Comparison of ENCODE assay signal across 19 mouse cellular contexts in the genomic region with DNA sequence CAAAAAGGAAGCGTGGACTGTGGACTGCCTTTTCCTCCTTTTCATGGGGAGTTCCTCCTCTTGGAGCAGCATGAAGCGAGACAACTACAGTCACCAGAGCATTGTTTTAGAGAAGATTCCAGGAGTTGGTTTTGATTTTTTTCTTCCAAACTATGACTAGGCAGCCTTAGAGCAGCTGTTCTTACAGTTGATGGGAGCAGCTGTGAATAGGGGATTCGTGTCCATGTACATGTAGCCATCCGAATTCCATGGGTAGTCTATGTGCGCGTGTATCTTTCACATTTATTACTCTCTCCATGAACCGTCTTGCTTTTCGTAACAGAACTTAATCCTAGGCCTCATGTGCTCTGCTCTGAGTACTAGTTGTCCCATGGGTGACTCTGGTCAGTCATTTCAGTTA.
DNase-seq lines count a peak whose midpoint lies in the region; ATAC-seq and TF ChIP-seq lines count a peak whose summit lies in the region.
"Had no signal": no experiment of that assay in that cellular context is flagged by ENCODE, and none has a peak within 500 bp of the region (broad histone marks: within the 10 kb centered on the region; RNA-seq: fewer than 3 reads in every experiment).

No protein-coding gene starts in this region.

- no peak for TF ChIP-seq CTCF in gastrocnemius, adult 2 months (IDR thresholded peaks at IDR 0.05)

- peak overlapping the region; percentile 64 for H3K27ac ChIP-seq in gastrocnemius, adult 2 months
- H3K27ac ChIP-seq in hindbrain, embryonic 13.5 days: peak overlapping the region; percentile 8; the same call in 1 of the 2 replicates
- no peak overlapping the region for H3K27ac ChIP-seq in hindbrain, embryonic 11.5 days (ENCODE audit: low read depth, low read length)
- H3K27ac ChIP-seq in embryonic facial prominence, embryonic 10.5 days (replicated peaks): 0 out of 2 replicates have a peak overlapping the region, but pooled peaks have one; percentile 48
- H3K27ac ChIP-seq: hindbrain, embryonic 15.5 days; kidney, postnatal 0 days; neural tube, embryonic 15.5 days had no signal

- WGBS in hindbrain, embryonic 13.5 days: 89% methylated on average over 8 of the region's 8 CpGs
- WGBS in hindbrain, embryonic 11.5 days: 92% methylated on average over 8 of the region's 8 CpGs
- WGBS in embryonic facial prominence, embryonic 10.5 days: 90% methylated on average over 8 of the region's 8 CpGs

- peaks cover 26% of the 10 kb centered on the region for H3K79me2 ChIP-seq in myocyte (ENCODE audit: control insufficient read depth, insufficient read depth)

- no peaks in the 10 kb centered on the region for H3K27me3 ChIP-seq in hindbrain, embryonic 13.5 days
- no peaks in the 10 kb centered on the region for H3K27me3 ChIP-seq in hindbrain, embryonic 11.5 days (ENCODE audit: control insufficient read depth, insufficient read depth, low read length)
- H3K27me3 ChIP-seq in embryonic facial prominence, embryonic 10.5 days (replicated peaks; ENCODE audit: low read depth, poor library complexity, severe bottlenecking): no peaks in the 10 kb centered on the region
- no peaks in the 10 kb centered on the region for H3K27me3 ChIP-seq in myocyte (ENCODE audit: control insufficient read depth, insufficient read depth, insufficient read length)
- H3K27me3 ChIP-seq: CH12.LX; hindbrain, embryonic 15.5 days; megakaryocyte, embryonic 14.5 days; neural tube, embryonic 15.5 days had no signal

- H3ac ChIP-seq in myocyte (ENCODE audit: control insufficient read depth, insufficient read length): no peak overlapping the region

- no peaks in the 10 kb centered on the region for H3K36me3 ChIP-seq in hindbrain, embryonic 13.5 days
- H3K36me3 ChIP-seq in hindbrain, embryonic 11.5 days (ENCODE audit: control insufficient read depth, insufficient read depth, low read length): no peaks in the 10 kb centered on the region
- H3K36me3 ChIP-seq in embryonic facial prominence, embryonic 10.5 days (replicated peaks): no peaks in the 10 kb centered on the region
- no peaks in the 10 kb centered on the region for H3K36me3 ChIP-seq in myocyte (ENCODE audit: control insufficient read depth, insufficient read depth)
- H3K36me3 ChIP-seq: hindbrain, embryonic 15.5 days; neural tube, embryonic 15.5 days had no signal

- no peak overlapping the region for H3K9ac ChIP-seq in hindbrain, embryonic 13.5 days
- H3K9ac ChIP-seq in hindbrain, embryonic 11.5 days (ENCODE audit: low read depth, low read length): no peak overlapping the region
- H3K9ac ChIP-seq: forebrain, postnatal 0 days; hindbrain, embryonic 15.5 days; liver, postnatal 0 days; neural tube, embryonic 15.5 days had no signal

- no peak overlapping the region for H3K4me2 ChIP-seq in hindbrain, embryonic 13.5 days
- H3K4me2 ChIP-seq in hindbrain, embryonic 11.5 days (replicated peaks; ENCODE audit: low read depth, low read length): no peak overlapping the region
- H3K4me2 ChIP-seq in myocyte (ENCODE audit: low read depth): peak overlapping the region; percentile 28
- H3K4me2 ChIP-seq: hindbrain, embryonic 15.5 days; neural tube, embryonic 15.5 days had no signal

- DNase-seq in gastrocnemius, adult 2 months: no peak
- DNase-seq in gastrocnemius, postnatal 25 days: no peak
- DNase-seq in hindbrain, embryonic 11.5 days (ENCODE audit: low spot score): no peak
- no peak for DNase-seq in embryonic facial prominence, embryonic 10.5 days (ENCODE audit: low spot score)
- DNase-seq in yolk sac, embryonic 10.5 days (ENCODE audit: low spot score): no peak
- DNase-seq: cerebellum, adult 11-12 months; forebrain, postnatal 0 days; gastrocnemius, postnatal 10 days; layer of hippocampus, adult 9-11 months; left cerebral cortex, postnatal 4 days; liver, postnatal 0 days had no signal

- H3K4me1 ChIP-seq in hindbrain, embryonic 13.5 days (replicated peaks): peaks cover 72% of the 10 kb centered on the region
- H3K4me1 ChIP-seq in hindbrain, embryonic 11.5 days (replicated peaks; ENCODE audit: control insufficient read depth, insufficient read depth, low read length): peaks cover 7% of the 10 kb centered on the region
- H3K4me1 ChIP-seq in embryonic facial prominence, embryonic 10.5 days: peaks cover 80% of the 10 kb centered on the region

- no peak overlapping the region for H3K4me3 ChIP-seq in gastrocnemius, adult 2 months
- H3K4me3 ChIP-seq in hindbrain, embryonic 13.5 days: no peak overlapping the region
- no peak overlapping the region for H3K4me3 ChIP-seq in hindbrain, embryonic 11.5 days (ENCODE audit: low read depth, low read length)
- no peak overlapping the region for H3K4me3 ChIP-seq in embryonic facial prominence, embryonic 10.5 days
- H3K4me3 ChIP-seq in myocyte: no peak overlapping the region
- H3K4me3 ChIP-seq: hindbrain, embryonic 15.5 days; neural tube, embryonic 15.5 days had no signal

- no peak for TF ChIP-seq POLR2A in myocyte (IDR thresholded peaks at IDR 0.05; ENCODE audit: insufficient read length, low read depth)

- no peak for ATAC-seq in hindbrain, embryonic 13.5 days (ENCODE audit: low FRiP score)
- ATAC-seq in hindbrain, embryonic 11.5 days (ENCODE audit: low FRiP score): no peak
- ATAC-seq in inflammation-experienced regulatory T-cells, adult 6 months: no peak
- ATAC-seq: forebrain, postnatal 0 days; liver, postnatal 0 days had no signal

- H3K9me3 ChIP-seq in hindbrain, embryonic 13.5 days: no peaks in the 10 kb centered on the region
- H3K9me3 ChIP-seq in hindbrain, embryonic 11.5 days (ENCODE audit: control insufficient read depth, low read length): no peaks in the 10 kb centered on the region
- H3K9me3 ChIP-seq in embryonic facial prominence, embryonic 10.5 days: no peaks in the 10 kb centered on the region
- H3K9me3 ChIP-seq: hindbrain, embryonic 15.5 days; megakaryocyte, embryonic 14.5 days; neural tube, embryonic 15.5 days had no signal

- intact Hi-C loops in gastrocnemius, adult 2 months (cut with DNase I): no loop called here

TF ChIP-seq in myocyte, 11 proteins besides CTCF, POLR2A, EP300 and RAD21:
- TF ChIP-seq SRF (IDR thresholded peaks at IDR 0.05; ENCODE audit: control insufficient read depth, insufficient read length, low read depth) (no peak), MYOG (IDR thresholded peaks at IDR 0.05; ENCODE audit: control insufficient read depth in 1 of 3, insufficient read depth in 1 of 3, insufficient read length in 2 of 3, low read depth in 2 of 3) (no peak), MYOD1 (IDR thresholded peaks at IDR 0.05; ENCODE audit: control insufficient read depth in 1 of 3, insufficient read length in 2 of 3, low read depth in 2 of 3) (peak; percentile 61 to 86 (median 82)), REST (IDR thresholded peaks at IDR 0.05; ENCODE audit: insufficient read depth, insufficient read length) (no peak), TCF3 (IDR thresholded peaks at IDR 0.05; ENCODE audit: insufficient read length, low read depth) (no peak), USF1 (IDR thresholded peaks at IDR 0.05; ENCODE audit: low read depth) (no peak), CEBPB (IDR thresholded peaks at IDR 0.05; ENCODE audit: insufficient read depth, poor library complexity, severe bottlenecking) (no peak), TCF12 (IDR thresholded peaks at IDR 0.05; ENCODE audit: insufficient read depth, poor library complexity, severe bottlenecking) (peak; percentile 46)
